Mouse (Mus musculus): ENCODE data around the gene Tuba1a.

DNA sequence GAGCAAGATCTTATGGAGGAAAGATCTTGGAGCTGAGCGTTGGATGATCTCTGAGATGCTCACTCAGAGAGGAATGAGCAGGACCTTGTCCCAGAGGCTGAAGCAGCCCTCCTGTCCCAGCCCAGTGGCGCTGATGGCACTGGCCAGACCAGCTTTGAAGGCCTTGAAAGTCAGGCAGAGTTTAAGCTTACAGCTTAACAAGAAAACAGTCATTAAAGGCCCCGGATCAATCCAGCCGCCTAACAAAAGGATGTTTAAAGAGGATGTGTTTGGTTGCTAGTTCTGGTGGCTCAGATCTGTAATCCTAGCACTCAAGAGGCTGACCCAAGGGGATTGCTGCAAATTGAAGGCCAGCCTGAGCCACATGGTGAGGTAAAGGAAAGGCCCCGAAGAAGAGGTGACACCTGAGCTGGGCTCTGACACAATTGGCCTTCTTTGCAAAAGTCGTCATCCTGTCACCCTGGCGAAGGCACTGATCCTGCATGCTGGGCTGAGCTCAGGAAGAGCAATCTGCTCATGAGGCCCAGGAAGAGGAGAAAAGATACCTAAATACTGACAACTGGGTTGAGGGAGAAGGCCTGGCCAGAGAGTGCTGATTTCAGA lies 26.6 kb upstream of the Tuba1a start:
- TF ChIP-seq EP300 (IDR thresholded peaks at IDR 0.05) (no peak), CTCF (IDR thresholded peaks at IDR 0.05) (no peak)

Data from lung, postnatal 0 days (tissue).